In genomic region chr7:126411061-126411460, GRCm38 (mm10) we compare ENCODE assay signal across 16 mouse cellular contexts. TPM values are rescaled to one million over a fixed set of nuclear protein-coding genes. Genes with fewer than 3 reads are reported as not detected.
"Had no signal": no experiment of that assay in that cellular context is flagged by ENCODE, and none has a peak within 500 bp of the region (broad histone marks: within the 10 kb centered on the region; RNA-seq: fewer than 3 reads in every experiment).

No protein-coding gene starts in this region.

- DNase-seq: retina, postnatal 1 day; right cerebral cortex, adult 18-20 months; right cerebral cortex, postnatal 14 days; right cerebral cortex, postnatal 25 days; right cerebral cortex, postnatal 4 days; spleen, adult 18-20 months; thymus, adult 18-20 months; thymus, adult 2 months; thymus, postnatal 14 days; thymus, postnatal 25 days; thymus, postnatal 36 days; thymus, postnatal 4 days had no signal

RNA-seq across cellular contexts. Expression of gene Cd19, which starts 3.6 kb away (rescaled TPM):
- polyA plus RNA-seq: neural tube, embryonic 11.5 days; neural tube, embryonic 12.5 days; neural tube, embryonic 14.5 days; stomach, embryonic 14.5 days had no signal
